Mouse (Mus musculus): ENCODE data around the gene Wdpcp.

Gene Wdpcp

GRCm38 (mm10) chr11:21788831-21789230 lies 216.8 kb downstream of the Wdpcp start:
- no peak for DNase-seq

- no peak for DNase-seq
Measured at GRCm38 (mm10) chr11:21824941-21825340, 252.9 kb downstream of the Wdpcp start.

GRCm38 (mm10) chr11:21826521-21826920 lies 254.5 kb downstream of the Wdpcp start:
- DNase-seq = no peak

- no peak for DNase-seq
Measured at GRCm38 (mm10) chr11:21847040-21847439, 275.0 kb downstream of the Wdpcp start.

- DNase-seq = peak; percentile 2
Measured at GRCm38 (mm10) chr11:21864000-21864399, 292.0 kb downstream of the Wdpcp start.

GRCm38 (mm10) chr11:21864516-21864915 lies 292.5 kb downstream of the Wdpcp start:
- DNase-seq = no peak

- DNase-seq = no peak
Measured at GRCm38 (mm10) chr11:21868675-21869074, 296.6 kb downstream of the Wdpcp start.

- DNase-seq = no peak
Measured at GRCm38 (mm10) chr11:21870863-21871262, 298.8 kb downstream of the Wdpcp start.

- no peak for DNase-seq
Measured at GRCm38 (mm10) chr11:21871728-21872127, 299.7 kb downstream of the Wdpcp start.

GRCm38 (mm10) chr11:21875077-21875476 lies 303.0 kb downstream of the Wdpcp start:
- DNase-seq = no peak

GRCm38 (mm10) chr11:21894696-21895095 lies 322.7 kb downstream of the Wdpcp start:
- no peak for DNase-seq

GRCm38 (mm10) chr11:21922531-21922930 lies 350.5 kb downstream of the Wdpcp start:
- no peak for DNase-seq
